Mouse (Mus musculus) ovary, adult 2 months (tissue): Measurements from ENCODE around the gene Wdr5b. TPM values are rescaled to one million over a fixed set of nuclear protein-coding genes. Genes with fewer than 3 reads are reported as not detected.

Experiments
- polyA plus RNA-seq: library from polyadenylated mRNA; depleted of rRNA; stranded (reverse); fragments of >200 nt; gene quantifications from 2 replicates; pipeline ENCODE4 v1.2.3, GENCODE M21; 2012; rRNA removed

Wdr5b gene
- polyA plus RNA-seq: 1.3 TPM in 2 replicates

GRCm38 (mm10) chr16:36040640-36041624 lies at the start of gene Wdr5b:
TSS of gene Wdr5b (plus strand) at chr16:36041190.

GRCm38 (mm10) chr16:36071450-36072379 lies 30.7 kb downstream of the Wdr5b start, which contains the start of the genes Fam162a and Ccdc58:
TSS of gene Fam162a (minus strand) at chr16:36071594.
TSS of gene Ccdc58 (plus strand) at chr16:36071685.

Other genes with a start within 250 kb of the Wdr5b start
- gene Parp14, start 169.6 kb upstream of the Wdr5b start, polyA plus RNA-seq: 2.5 and 3.2 TPM in 2 replicates
- gene Parp9, start 102.7 kb upstream of the Wdr5b start, polyA plus RNA-seq: 2.9 and 3.0 TPM in 2 replicates
- gene Dtx3l, start 102.0 kb upstream of the Wdr5b start, polyA plus RNA-seq: 4.9 and 5.4 TPM in 2 replicates
- 3.6 and 3.8 TPM in 2 replicates for gene Kpna1, start 62.4 kb upstream of the Wdr5b start, polyA plus RNA-seq
- gene Fam162a, start 30.4 kb downstream of the Wdr5b start, polyA plus RNA-seq: 39.3 and 55.3 TPM in 2 replicates
- 2.7 and 4.7 TPM in 2 replicates for gene Ccdc58, start 30.5 kb downstream of the Wdr5b start, polyA plus RNA-seq
- not detected in 2 replicates for gene Csta1, start 90.1 kb downstream of the Wdr5b start, polyA plus RNA-seq
- gene Stfa2l1, start 115.6 kb downstream of the Wdr5b start, polyA plus RNA-seq: not detected in 2 replicates
- not detected in 2 replicates for gene Gm5483, start 143.0 kb downstream of the Wdr5b start, polyA plus RNA-seq
- gene Gm5416, start 169.2 kb downstream of the Wdr5b start, polyA plus RNA-seq: not detected in 2 replicates
- gene 2010005H15Rik, start 180.3 kb downstream of the Wdr5b start, polyA plus RNA-seq: not detected in 2 replicates
- not detected in 2 replicates for gene Stfa1, start 235.8 kb downstream of the Wdr5b start, polyA plus RNA-seq